Mouse (Mus musculus): Measurements from ENCODE around the gene Calr. TPM values are rescaled to one million over a fixed set of nuclear protein-coding genes. Genes with fewer than 3 reads are reported as not detected.
A peak's percentile ranks its signal among the peaks of the same experiment; 100 is the strongest.

Calr gene
- polyA plus RNA-seq, 1 experiment from 2014 or later, result 1,089 TPM

DNA sequence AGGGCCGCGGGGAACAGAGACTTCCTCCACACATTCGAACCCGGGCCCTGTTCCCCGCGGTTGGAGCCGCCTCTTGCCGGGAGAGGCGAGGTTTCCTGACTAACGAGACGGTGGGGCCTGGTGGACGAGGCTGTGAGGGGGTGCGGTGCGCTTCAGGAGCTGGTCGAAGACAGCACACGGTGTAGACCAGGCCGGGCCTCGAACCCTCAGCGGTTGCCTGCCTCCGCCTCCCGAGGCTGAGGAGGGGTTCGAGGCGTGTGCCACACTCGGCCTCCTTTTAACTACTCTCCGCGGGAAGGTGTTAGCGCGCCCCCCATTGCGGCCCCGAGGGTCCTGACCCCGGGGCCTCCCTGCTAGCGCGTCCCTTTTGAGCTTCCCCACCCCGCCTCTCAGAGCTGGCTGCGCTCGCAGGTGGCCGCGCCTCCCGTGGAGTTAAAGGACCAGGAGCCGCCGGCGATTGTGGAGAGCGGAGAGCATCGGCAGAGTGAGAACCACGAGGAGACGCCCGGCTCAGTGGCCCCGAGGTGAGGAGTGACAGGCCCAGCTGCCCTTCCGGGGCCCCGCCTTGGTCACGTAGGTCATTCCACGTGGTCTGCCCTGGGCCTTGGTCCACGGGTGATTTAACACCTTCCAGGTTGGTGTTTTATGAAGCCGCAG, 25.7 kb upstream of the Calr start:
- Histone ChIP-seq H3K27me3 (no peaks in the 10 kb centered on the region), H3K27ac (peak overlapping the region; percentile 30; the same call in 1 of the 2 replicates), H3K9ac (peak overlapping the region; percentile 37), H3K36me3 (peaks cover 28% of the 10 kb centered on the region), H3K4me1 (peaks cover 13% of the 10 kb centered on the region), H3K4me3 (peak overlapping the region; percentile 52), H3K4me2 (peak overlapping the region; percentile 98), H3K9me3 (no peaks in the 10 kb centered on the region)
- ATAC-seq (ENCODE audit: insufficient number of reproducible peaks, low FRiP score, low TSS enrichment, low read depth), result peak; percentile 57; the same call in 1 of the 2 replicates
- WGBS, result 2% methylated on average over 53 of the region's 54 CpGs

DNA sequence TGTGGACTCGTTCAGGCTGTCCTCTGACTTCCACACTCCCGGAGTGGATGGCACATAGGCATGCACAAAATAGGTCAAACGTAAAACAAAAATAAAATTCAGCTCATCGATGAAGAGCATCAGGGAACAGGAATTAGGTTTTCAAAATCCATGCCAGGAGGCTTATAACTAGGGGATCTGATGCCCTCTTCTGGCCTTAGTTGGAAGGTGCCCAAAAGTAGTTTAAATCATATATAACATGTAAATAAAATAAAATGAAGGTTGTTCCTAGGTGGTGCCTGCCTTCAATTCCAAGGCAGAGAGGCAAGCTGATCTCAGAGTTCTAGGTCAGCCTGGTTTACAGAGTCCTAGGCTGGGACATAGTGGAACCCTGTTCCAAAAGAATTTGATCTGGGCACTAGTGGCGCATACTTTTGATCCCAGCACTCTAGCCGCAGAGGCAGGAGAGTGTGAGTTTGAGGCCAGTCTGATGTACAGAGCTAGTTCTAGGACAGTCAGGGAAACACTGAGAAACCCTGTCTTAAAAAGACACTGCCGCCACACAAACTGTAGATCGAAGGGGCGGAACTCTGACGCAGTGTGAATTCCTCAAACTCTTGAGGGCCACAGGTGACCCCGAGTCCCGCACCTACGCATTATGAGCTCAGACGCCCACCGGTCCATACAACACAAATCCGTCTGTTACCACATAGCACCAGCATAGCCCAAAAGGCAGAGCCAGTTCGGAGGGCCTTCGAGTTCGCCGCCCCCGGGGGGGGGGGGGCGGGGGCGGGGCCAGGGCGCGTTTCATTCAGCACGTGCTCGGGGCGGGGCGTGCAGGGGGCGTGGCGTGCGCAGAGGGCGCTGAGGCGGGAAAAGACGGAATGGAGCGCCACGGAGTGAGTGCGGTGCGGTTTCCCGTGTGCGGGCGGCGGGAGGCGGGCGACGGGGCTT, 24.9 kb upstream of the Calr start, which contains the start of gene Syce2:
Gene Syce2 (plus strand): TSS at position 736 of the 933 bp plus-strand sequence.
- no peaks in the 10 kb centered on the region for H3K27me3 ChIP-seq
- H3K9me3 ChIP-seq, result no peaks in the 10 kb centered on the region
- H3K9ac ChIP-seq, result peak within 1 kb of the TSS; percentile 37
- H3K4me1 ChIP-seq, result peaks cover 13% of the 10 kb centered on the region
- H3K4me2 ChIP-seq, result peak within 1 kb of the TSS; percentile 98
- H3K27ac ChIP-seq, result peak within 1 kb of the TSS; percentile 30; the same call in 1 of the 2 replicates
- WGBS, result 12% methylated on average over 46 of the region's 46 CpGs
- peaks cover 36% of the 10 kb centered on the region for H3K36me3 ChIP-seq
- peak; percentile 62 for ATAC-seq (ENCODE audit: insufficient number of reproducible peaks, low FRiP score, low TSS enrichment, low read depth)
- H3K4me3 ChIP-seq, result peak within 1 kb of the TSS; percentile 52

DNA sequence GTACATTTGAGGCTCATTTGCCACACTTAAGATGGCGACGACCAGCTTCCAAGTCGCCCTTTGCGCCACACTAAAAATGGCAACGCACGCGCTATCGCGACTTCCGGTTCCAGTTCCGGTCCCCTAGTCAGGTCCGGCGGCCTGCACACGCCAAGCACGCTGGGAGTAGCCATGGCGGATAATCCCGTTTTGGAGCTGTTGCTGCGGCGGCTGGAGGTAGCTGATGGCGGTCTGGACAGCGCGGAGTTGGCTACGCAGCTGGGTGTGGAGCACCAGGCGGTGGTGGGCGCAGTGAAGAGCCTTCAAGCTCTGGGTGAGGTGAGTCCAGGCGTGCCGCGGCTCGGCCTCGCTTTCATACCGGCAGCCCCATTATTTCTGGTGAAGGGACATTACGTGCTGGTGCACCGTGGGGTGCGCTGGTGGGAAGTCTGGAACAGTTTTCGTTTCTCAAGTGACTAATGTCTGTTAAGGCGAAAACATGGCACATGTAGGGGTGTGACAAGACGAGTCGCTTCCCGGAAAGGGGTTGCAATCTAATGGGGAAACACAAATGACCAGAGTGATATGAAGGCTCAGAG, 10.2 kb upstream of the Calr start, which contains the start of gene Farsa:
Gene Farsa (plus strand): TSS at position 126 of the 578 bp plus-strand sequence.
- Histone ChIP-seq H3K4me3 (peak within 1 kb of the TSS; percentile 90), H3K27me3 (no peaks in the 10 kb centered on the region), H3K27ac (peak within 1 kb of the TSS; percentile 85), H3K4me2 (peak within 1 kb of the TSS; percentile 65), H3K9ac (peak within 1 kb of the TSS; percentile 88), H3K36me3 (peaks cover 29% of the 10 kb centered on the region), H3K9me3 (no peaks in the 10 kb centered on the region), H3K4me1 (peaks cover 12% of the 10 kb centered on the region)
- peak; percentile 86 for ATAC-seq (ENCODE audit: insufficient number of reproducible peaks, low FRiP score, low TSS enrichment, low read depth)
- under 1% methylated on average over 39 of the region's 39 CpGs for WGBS

DNA sequence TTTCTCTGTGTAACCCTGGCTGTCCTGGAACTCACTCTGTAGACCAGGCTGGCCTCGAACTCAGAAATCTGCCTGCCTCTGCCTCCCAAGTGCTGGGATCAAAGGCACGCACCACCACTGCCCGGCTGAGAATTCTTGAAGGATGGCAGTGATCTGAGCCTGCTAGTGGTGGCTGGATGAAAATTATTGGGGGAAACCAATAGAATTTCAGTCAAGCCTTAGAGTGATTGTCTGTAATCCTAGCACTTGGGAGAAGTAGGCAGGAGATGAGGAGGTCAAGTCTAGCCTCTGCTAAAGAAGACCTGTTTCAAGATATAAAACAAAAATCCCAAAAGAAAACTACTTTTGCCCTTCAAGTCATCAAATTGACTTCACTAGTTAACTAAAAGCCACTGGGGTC, 9.7 kb upstream of the Calr start:
- Histone ChIP-seq H3K4me2 (no peak overlapping the region), H3K27ac (no peak overlapping the region), H3K4me3 (peak overlapping the region; percentile 90; the same call in 1 of the 2 replicates), H3K4me1 (peaks cover 12% of the 10 kb centered on the region), H3K27me3 (no peaks in the 10 kb centered on the region), H3K9me3 (no peaks in the 10 kb centered on the region), H3K36me3 (peaks cover 24% of the 10 kb centered on the region), H3K9ac (no peak overlapping the region)
- ATAC-seq (ENCODE audit: insufficient number of reproducible peaks, low FRiP score, low TSS enrichment, low read depth), result no peak
- 94% methylated on average over 3 of the region's 3 CpGs for WGBS

DNA sequence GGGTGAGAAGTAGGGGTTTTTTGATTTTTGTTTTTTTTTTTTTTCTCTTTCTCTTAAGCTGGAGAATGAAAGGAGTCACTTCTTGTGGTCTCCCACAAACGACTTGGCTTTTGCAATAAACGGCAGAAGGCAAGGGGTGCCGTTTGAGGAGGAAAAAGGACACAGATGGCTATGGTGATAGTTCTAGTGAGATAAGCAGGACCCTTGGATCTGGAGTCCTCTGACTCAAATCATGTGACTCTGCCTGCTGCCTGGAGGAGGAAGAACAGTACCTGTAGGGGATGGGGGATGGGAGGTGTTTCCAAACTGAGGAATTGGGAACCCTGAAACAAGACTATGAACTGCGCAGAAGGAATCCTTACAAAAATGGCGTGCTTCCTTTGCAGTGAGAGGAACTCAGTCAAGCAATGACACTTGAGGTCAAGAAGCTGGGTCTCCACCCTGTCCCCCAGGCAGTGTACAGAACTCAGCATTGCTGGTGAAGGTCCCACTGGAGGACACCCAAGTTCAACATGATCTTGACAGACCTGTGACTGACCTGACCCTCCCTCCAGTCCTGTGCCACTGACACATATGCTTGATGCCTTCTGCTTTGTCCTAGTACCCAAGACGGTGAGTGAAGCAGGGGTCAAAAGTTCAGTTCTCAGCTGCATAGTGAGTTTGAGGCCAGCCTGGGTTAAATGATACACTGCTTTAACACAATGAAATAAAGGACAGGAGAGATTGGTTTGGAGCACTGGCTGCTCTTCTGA, 1.1 kb upstream of the Calr start:
- Histone ChIP-seq H3K9ac (no peak overlapping the region), H3K27me3 (no peaks in the 10 kb centered on the region), H3K36me3 (peaks cover 23% of the 10 kb centered on the region), H3K4me1 (peaks cover 24% of the 10 kb centered on the region), H3K9me3 (no peaks in the 10 kb centered on the region), H3K4me3 (peak overlapping the region; percentile 91), H3K27ac (peak overlapping the region; percentile 77; the same call in 1 of the 2 replicates), H3K4me2 (peak overlapping the region; percentile 70)
- WGBS, result 43% methylated on average over 6 of the region's 6 CpGs
- ATAC-seq (ENCODE audit: insufficient number of reproducible peaks, low FRiP score, low TSS enrichment, low read depth), result no peak

DNA sequence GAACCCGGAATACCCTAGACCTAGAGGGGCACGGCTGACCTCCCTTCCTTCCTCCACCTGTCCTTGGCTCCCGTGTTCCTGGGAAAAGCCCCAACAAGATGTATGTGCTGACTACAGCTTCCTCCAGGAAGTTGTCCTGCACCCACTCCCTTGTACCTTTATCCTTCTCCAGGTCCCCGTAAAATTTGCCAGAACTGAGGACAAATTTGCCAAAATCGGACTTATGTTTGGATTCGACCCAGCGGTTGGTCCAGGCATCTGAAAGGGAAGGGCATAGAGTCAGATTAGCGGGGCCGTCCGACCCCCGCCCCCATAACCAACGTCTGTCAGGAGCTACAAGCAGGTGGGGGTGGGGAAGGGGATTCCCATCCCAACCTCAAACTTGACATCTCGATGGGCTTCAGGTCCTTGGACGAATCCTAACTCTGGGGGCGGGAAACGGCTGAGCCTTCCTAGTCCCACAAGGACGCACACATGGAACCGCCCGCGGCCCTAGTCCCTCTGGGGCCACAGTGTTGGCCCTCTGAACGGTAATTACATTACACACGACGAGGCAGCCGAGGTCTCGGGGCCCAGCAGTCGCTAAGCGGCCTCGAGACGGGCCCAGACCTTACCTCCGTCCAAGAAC, 526 bp downstream of the Calr start:
- Histone ChIP-seq H3K4me3 (peak overlapping the region; percentile 91), H3K27ac (peak overlapping the region; percentile 83), H3K36me3 (peaks cover 38% of the 10 kb centered on the region), H3K9me3 (no peaks in the 10 kb centered on the region), H3K27me3 (no peaks in the 10 kb centered on the region), H3K4me2 (peak overlapping the region; percentile 61), H3K9ac (peak overlapping the region; percentile 92), H3K4me1 (peaks cover 30% of the 10 kb centered on the region)
- peak; percentile 1; the same call in 1 of the 2 replicates for ATAC-seq (ENCODE audit: insufficient number of reproducible peaks, low FRiP score, low TSS enrichment, low read depth)
- WGBS, result under 1% methylated on average over 30 of the region's 30 CpGs

DNA sequence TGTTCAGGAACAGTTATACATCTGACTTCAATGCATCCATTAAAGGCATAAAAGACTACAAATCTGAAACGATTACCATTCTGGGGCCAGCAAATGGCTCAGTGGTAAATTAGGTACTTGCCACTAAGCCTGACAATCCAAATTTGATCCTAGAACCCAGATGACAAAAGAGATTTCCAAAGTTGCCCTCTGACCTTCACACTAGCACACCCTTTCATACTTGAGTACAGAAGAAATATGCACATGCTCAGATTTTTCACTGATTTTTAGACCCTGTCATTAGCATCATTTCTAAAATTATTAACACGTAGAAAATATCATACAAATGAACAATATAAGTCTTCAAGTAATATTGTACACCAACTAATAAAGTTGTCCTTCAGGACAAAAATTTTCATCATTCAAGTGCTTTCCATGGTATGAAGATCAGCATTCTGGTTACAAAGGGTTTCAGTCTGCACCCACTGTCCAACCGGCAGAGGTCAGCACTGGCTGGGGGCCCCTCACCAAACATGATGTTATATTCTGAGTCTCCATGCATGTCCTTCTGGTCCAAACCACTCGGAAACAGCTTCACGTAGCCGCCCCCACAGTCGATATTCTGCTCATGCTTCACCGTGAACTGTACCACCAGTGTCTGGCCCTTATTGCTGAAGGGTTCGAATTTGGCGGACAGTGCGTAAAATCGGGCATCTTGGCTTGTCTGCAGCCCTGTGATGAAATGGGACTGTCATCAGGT, 1.2 kb downstream of the Calr start:
- peaks cover 38% of the 10 kb centered on the region for H3K36me3 ChIP-seq
- 11% methylated on average over 12 of the region's 12 CpGs for WGBS
- peak overlapping the region; percentile 83; the same call in 1 of the 2 replicates for H3K27ac ChIP-seq

DNA sequence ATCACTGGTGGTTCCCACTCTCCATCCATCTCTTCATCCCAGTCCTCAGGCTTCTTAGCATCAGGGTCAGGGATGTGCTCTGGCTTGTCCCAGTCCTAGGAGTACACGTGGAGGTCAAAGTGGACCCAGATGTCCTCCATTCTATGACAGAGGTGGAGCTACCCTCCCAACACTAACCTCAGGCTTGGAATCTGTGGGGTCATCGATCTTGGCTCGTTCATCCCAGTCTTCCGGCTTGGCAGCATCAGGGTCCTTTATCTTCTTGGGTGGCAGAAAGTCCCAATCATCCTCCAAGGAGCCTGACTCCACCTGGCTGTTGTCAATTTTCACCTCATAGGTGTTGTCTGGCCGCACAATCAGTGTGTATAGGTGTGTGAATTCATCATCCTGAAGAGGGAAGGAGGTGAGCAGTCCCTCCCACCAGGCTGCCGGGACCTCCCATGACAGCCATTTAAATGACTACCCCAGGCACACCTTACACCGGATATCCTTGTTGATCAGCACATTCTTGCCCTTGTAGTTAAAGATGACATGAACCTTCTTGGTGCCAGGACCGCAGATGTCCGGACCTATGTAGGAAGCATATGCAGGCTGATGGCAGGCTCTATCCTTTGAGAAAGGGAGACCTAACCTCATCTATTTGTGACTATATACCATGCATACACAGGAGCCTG, 2.2 kb downstream of the Calr start:
- peak overlapping the region; percentile 61 for H3K4me2 ChIP-seq
- H3K9ac ChIP-seq, result peak overlapping the region; percentile 23
- H3K27ac ChIP-seq, result peak overlapping the region; percentile 6
- no peaks in the 10 kb centered on the region for H3K9me3 ChIP-seq
- peak overlapping the region; percentile 91 for H3K4me3 ChIP-seq
- 77% methylated on average over 9 of the region's 9 CpGs for WGBS
- H3K36me3 ChIP-seq, result peaks cover 38% of the 10 kb centered on the region
- no peaks in the 10 kb centered on the region for H3K27me3 ChIP-seq
- peaks cover 33% of the 10 kb centered on the region for H3K4me1 ChIP-seq
- no peak for ATAC-seq (ENCODE audit: insufficient number of reproducible peaks, low FRiP score, low TSS enrichment, low read depth)

More for the DNA sequence above, 1.2 kb downstream of the Calr start:
- peak overlapping the region; percentile 61 for H3K4me2 ChIP-seq
- ATAC-seq (ENCODE audit: insufficient number of reproducible peaks, low FRiP score, low TSS enrichment, low read depth), result no peak
- H3K27me3 ChIP-seq, result no peaks in the 10 kb centered on the region
- peaks cover 30% of the 10 kb centered on the region for H3K4me1 ChIP-seq
- H3K9ac ChIP-seq, result peak overlapping the region; percentile 92
- H3K9me3 ChIP-seq, result no peaks in the 10 kb centered on the region
- peak overlapping the region; percentile 91 for H3K4me3 ChIP-seq

DNA sequence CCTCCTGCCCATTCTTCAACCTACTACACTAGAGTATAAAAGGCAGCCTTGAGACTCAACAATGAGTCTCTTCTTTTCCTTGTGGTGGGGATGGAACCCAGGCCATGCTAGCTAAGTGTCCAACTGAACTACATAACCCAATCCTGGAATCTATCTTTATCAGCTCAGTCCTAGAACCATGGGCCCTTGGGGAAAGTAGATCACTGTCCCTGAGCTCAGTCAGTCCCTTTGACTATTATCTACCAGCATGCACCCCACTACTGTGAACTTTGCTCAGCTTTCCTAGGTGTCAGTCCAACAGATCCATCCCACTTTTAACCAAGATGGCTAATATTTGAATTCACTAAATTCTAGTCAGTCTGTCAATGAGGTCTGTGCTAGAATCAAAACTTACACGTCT, 5.2 kb downstream of the Calr start:
- Histone ChIP-seq H3K27ac (0 out of 2 replicates have a peak overlapping the region, but pooled peaks have one; percentile 91), H3K4me1 (peaks cover 49% of the 10 kb centered on the region), H3K36me3 (peaks cover 61% of the 10 kb centered on the region), H3K4me2 (no peak overlapping the region), H3K9me3 (no peaks in the 10 kb centered on the region), H3K27me3 (no peaks in the 10 kb centered on the region), H3K9ac (no peak overlapping the region), H3K4me3 (no peak overlapping the region)
- 72% methylated on average over 1 of the region's 1 CpGs for WGBS
- no peak for ATAC-seq (ENCODE audit: insufficient number of reproducible peaks, low FRiP score, low TSS enrichment, low read depth)

Measured in limb, embryonic 15.5 days (tissue).